Mouse (Mus musculus) embryonic fibroblast, embryonic 13.5 days (primary cell): ENCODE measurements around the gene Atp2b1. TPM values are rescaled to one million over a fixed set of nuclear protein-coding genes. Genes with fewer than 3 reads are reported as not detected.
A peak's percentile ranks its signal among the peaks of the same experiment; 100 is the strongest.

Experiments
- H3K27ac ChIP-seq: 2 replicates; pipeline ENCODE4 v1.5.1; 2012; ENCODE audit warnings: low read length, control low read depth, inconsistent platforms; ENCODE audit not compliant: insufficient read depth
- H3K4me1 ChIP-seq: 2 replicates; pipeline ENCODE4 v1.6.1; 2011; ENCODE audit warnings: low read length; ENCODE audit not compliant: control insufficient read depth, insufficient read depth
- H3K4me3 ChIP-seq: 2 replicates; pipeline ENCODE4 v1.5.1; 2011; ENCODE audit warnings: mild to moderate bottlenecking, control low read depth, low read length; ENCODE audit not compliant: insufficient read depth
- CTCF ChIP-seq: IDR thresholded peaks from 2 replicates; pipeline ENCODE4 v1.5.1; 2011; ENCODE audit warnings: mild to moderate bottlenecking, control low read depth, low read length, moderate library complexity, borderline replicate concordance; ENCODE audit not compliant: insufficient read depth
- POLR2A ChIP-seq: IDR thresholded peaks from 2 replicates; pipeline ENCODE4 v1.6.1; 2011; ENCODE audit warnings: low read depth, mild to moderate bottlenecking, control low read depth, low read length, moderate library complexity
- polyA plus RNA-seq: library from polyadenylated mRNA; stranded (reverse); fragments of >200 nt; gene quantifications from 2 replicates; pipeline ENCODE4 v1.2.4, GENCODE M21; 2011; ENCODE audit warnings: low read depth; ENCODE audit not compliant: missing spikeins, insufficient read length

Atp2b1 gene
- polyA plus RNA-seq, 1 experiment = 93.0 TPM

- Histone ChIP-seq H3K4me1 (no peaks in the 10 kb centered on the region), H3K27ac (no peak overlapping the region), H3K4me3 (no peak overlapping the region)
- TF ChIP-seq POLR2A (no peak), CTCF (no peak)
Measured at GRCm38 (mm10) chr10:99040171-99040570, 126.0 kb downstream of the Atp2b1 start.

GRCm38 (mm10) chr10:99046756-99047550 is 132.7 kb downstream of the Atp2b1 start:
- peak overlapping the region; percentile 38 for H3K27ac ChIP-seq
- TF ChIP-seq POLR2A (no peak), CTCF (no peak)
- peaks cover 10% of the 10 kb centered on the region for H3K4me1 ChIP-seq
- no peak overlapping the region for H3K4me3 ChIP-seq

GRCm38 (mm10) chr10:99047551-99047940 is 133.3 kb downstream of the Atp2b1 start:
- Histone ChIP-seq H3K4me1 (peaks cover 10% of the 10 kb centered on the region), H3K27ac (peak overlapping the region; percentile 38), H3K4me3 (no peak overlapping the region)
- no peak for TF ChIP-seq CTCF

- Histone ChIP-seq H3K27ac (peak overlapping the region; percentile 61), H3K4me3 (no peak overlapping the region), H3K4me1 (peaks cover 10% of the 10 kb centered on the region)
- TF ChIP-seq CTCF (no peak), POLR2A (no peak)
Measured at GRCm38 (mm10) chr10:99050093-99050492, 135.9 kb downstream of the Atp2b1 start.

GRCm38 (mm10) chr10:99053111-99053510 is 138.9 kb downstream of the Atp2b1 start:
- H3K27ac ChIP-seq = no peak overlapping the region
- no peak overlapping the region for H3K4me3 ChIP-seq
- TF ChIP-seq CTCF (no peak), POLR2A (no peak)
- H3K4me1 ChIP-seq = peaks cover 7% of the 10 kb centered on the region; the same call in 1 of the 2 replicates

GRCm38 (mm10) chr10:99060588-99060987 is 146.4 kb downstream of the Atp2b1 start:
- Histone ChIP-seq H3K27ac (no peak overlapping the region), H3K4me3 (no peak overlapping the region), H3K4me1 (no peaks in the 10 kb centered on the region)
- no peak for TF ChIP-seq POLR2A
- no peak for TF ChIP-seq CTCF

GRCm38 (mm10) chr10:99061418-99061817 is 147.2 kb downstream of the Atp2b1 start:
- Histone ChIP-seq H3K4me1 (no peaks in the 10 kb centered on the region), H3K27ac (no peak overlapping the region), H3K4me3 (no peak overlapping the region)
- TF ChIP-seq CTCF (no peak), POLR2A (no peak)

- no peaks in the 10 kb centered on the region for H3K4me1 ChIP-seq
- H3K27ac ChIP-seq = peak overlapping the region; percentile 82
- no peak overlapping the region for H3K4me3 ChIP-seq
- TF ChIP-seq CTCF = no peak
- no peak for TF ChIP-seq POLR2A
Measured at GRCm38 (mm10) chr10:99062546-99062945, 148.3 kb downstream of the Atp2b1 start.

Other genes starting within 250 kb of the Atp2b1 start
- 12.5 and 21.9 TPM in 2 replicates for gene Poc1b, start 192.6 kb downstream of the Atp2b1 start, polyA plus RNA-seq
- gene Galnt4, start 193.8 kb downstream of the Atp2b1 start, polyA plus RNA-seq = 12.8 and 15.5 TPM in 2 replicates
- gene Phxr2, start 211.9 kb downstream of the Atp2b1 start, polyA plus RNA-seq = not detected in 2 replicates